Mouse (Mus musculus) thymus, postnatal 25 days (tissue): ENCODE measurements around the gene Lcn4.

Source experiments
- DNase-seq: peaks from one replicate; pipeline ENCODE4 v3.0.0; 2022

The Lcn4 gene

DNA sequence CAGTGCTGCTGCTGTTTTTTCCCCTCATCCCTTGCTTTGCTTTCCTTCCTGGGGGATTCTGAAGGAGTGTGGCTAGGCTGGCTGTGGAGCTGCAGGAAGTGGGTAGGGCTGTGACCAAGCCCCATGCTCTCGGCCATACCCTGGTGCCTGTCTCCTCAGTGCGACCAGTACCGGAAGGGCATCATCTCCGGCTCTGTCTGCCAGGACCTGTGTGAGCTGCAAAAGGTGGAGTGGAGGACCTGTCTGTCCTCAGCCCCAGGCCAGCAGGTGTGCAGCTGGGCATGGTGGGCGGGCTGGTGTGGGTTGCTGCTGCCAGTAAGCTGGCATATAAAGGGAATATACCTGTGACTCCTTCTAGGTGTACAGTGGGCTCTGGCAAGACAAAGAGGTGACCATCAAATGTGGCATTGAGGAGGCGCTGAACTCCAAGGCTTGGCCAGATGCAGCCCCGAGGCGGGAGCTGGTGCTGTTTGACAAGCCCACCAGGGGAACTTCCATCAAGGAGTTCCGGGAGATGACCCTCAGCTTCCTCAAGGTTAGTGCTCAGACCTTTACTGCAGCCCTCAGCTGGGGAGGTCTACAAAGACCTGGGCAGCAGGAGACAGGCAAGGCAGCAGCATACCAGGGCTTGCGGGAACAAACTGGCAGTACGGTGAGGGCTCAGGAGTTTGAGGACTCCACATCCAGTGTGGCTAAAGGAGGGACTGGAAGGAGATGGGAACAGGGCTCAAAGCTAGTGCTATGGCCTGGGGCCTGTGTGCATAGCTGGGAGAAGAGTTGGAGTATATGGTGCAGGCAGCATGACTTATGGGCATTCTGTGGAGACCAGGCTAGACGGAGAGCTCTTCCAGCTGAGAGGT lies 36.2 kb downstream of the Lcn4 start:
- DNase-seq, result no peak

DNA sequence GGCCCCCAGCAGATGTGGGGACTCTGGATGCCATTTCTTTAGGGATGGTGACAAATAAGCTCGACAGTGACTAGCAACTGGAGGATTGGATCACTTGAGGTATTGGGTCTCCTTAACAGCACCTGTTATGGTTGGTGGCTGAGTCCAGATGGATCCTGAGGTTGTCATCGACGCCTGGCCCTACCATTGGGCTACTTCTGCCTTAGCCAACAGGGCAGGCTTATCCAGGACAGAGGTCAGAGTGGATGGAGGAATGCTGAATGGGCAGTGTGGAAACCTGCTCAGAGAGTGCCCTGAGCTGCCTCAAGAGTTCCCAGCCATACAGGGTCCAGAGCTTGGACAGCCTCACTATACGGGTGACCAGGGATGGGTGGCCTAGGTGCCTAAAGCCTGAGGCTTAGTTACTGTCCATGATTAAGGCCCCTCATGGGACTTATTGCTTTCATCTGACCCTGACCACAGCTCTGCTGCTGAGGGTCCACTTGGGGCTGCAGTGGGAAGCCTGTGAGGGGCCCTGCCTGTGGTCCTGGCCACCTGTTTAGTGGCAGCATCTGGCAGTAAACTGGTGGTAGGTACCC lies 37.0 kb downstream of the Lcn4 start:
- no peak for DNase-seq

DNA sequence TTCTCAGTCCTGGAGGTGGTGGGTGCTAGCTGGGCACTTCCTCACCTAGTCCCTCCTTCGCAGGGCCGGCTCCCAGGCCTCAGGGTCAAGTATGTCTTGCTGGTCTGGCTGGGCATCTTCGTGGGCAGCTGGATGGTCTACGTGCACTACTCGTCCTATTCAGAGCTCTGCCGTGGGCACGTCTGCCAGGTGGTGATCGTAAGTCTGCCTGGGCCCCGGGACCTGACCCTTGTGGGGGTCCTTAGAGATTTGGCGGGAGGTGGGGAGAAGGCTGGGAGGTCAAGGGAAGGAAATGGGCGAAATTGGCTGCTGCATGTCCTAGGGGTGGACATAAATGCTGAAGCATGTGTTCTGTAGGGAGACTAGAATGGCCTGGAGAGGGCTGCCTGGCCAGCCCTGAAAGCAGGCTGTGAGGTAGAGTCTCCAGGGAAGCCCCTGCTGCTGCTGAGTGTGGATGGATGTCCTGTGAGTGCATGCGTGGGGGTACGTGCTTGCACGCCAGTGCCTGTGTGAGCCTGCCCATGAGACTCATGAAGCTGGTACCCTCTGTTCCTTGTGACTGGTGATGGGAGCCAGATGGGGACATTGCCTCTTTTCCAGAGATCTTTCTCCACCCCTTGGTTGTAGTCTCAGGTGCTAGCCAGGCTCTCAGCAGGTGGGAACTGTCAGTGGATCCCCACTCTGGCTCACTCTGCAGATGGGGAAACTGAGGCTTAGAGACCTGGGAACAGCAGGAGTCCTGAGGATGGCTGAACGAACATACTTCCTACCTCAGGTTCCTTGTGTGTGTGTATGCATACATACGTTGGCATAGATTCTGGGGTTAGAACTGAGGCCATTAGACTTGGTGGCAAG lies 38.3 kb downstream of the Lcn4 start:
- DNase-seq, result no peak

DNA sequence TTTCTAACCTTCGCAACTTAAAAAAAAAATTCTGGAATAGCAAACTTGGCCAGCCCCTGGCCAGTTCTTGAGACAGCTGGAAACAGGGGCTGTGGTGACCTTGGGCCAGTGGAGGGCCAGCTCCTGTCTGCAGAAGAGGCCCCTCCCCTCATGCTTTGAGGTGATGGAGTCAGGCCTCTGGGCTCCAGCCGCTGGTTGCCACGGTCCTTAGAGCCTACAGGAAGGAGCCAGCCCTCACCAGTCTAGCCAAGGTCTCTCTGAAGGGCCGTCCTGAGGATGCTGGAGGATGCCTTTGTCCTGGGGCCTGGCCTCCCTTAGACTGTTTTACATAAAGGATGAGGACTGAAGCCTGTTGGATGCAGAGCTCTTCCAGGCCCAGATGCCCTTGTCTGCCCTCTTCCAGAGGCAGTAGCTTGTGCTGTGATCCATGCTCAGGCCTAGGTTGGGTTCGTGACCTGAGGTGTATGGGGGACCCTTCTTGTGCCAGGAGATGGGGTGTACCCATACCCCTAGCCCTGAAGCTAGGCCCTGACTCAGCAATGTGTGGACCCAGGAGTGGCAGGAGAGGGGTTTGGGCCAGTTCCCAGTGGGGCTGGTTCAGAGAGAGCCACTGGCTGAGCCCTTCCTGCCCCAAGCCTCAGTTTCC lies 42.2 kb downstream of the Lcn4 start:
- DNase-seq, result no peak

DNA sequence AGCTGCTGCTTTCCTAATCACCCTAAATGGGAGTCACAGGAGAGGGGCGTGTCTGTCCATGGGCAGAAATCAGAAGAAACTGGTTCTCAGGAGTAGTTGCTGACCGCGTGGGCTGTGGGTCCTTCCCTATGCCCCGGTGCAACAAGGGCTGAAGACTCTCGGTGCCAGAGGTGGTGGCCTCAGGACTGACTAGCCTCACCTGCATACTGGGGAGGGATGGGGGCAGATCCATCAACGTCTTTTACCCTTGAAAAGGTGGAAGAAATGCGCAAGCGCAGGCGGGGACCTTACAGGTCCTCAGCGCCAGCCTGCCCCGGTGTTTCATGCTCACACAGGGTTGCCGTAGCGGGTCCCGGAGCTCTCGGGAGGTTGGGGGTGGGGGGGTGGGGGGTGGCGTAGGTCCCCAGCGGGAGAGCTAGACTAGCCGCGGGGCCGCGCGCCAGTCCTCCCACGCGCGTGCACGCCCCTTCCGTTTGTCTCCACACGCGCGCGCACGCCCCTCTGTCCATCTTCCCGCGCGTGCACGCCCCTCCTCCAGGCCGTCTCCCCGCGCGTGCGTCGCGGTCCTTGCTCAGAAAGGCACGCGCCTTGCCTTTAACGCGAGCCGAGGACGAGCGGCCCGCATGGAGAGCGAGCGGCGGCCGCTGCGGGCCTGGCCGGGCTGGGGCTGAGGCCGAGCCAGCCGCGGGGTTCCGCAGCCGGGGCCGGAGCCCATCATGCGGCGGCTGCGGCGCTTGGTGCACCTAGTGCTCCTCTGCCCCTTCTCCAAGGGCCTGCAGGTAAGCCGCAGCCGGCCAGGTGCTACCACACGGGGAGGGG lies 43.0 kb downstream of the Lcn4 start, which contains the start of gene Fam69b:
Fam69b (plus strand) TSS at position 537 of the 819 bp plus-strand sequence.
- peak; percentile 79 for DNase-seq

DNA sequence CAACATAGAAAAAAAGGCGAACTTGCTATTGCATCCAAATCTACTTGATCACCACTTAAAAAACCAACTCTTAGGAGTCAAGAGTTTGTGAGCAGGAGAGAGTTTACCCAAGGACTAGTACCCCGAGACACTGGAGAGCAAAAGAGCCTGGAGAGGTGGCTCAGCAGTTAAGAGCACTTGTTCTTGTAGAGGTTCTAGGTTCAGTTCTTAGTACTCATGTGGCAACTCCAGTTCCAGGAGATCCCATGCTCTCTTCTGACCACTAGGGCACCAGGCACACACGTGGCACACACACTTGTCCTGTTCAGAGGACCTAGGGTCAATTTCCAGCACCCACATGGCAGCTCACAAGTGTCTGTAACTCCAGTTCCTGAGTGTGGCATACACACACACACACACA lies 45.0 kb downstream of the Lcn4 start:
- DNase-seq, result no peak

DNA sequence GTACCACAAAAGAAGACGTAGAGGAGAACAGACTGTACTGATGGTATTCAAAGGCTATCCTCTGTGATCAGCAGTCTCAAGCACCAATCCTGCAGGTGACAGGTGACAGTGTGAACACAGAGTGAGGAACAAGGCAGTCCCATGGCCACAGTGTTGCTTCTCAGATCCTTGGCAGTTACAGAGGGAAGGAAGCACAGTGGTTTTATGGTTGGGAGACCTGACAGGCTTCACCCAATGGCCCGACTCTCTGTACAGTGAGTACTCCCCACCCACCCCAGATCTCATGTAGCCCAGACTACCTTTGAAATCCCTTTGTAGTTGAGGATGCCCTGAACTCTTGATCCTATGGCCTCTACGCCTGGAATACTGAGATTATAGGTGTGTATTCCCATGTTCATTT lies 45.7 kb downstream of the Lcn4 start:
- no peak for DNase-seq

DNA sequence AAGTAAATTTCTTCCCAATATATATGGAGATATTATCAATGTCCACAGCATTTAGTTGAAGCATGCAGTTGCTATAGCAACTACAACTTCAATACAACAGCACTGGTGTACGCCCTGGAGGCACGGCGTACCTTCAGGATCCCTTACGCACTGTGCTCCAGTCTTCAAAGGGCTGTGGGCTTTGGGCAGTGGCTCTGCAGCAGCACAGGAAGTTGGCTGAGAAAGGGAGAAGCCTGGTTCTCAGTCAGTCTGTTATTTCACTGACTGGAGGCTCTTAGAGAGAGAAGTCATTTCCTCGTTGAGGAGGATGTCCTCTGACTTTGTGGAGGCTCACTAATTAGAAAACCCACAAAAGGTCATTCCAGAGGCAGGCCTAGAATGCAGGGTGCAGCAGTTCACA lies 48.1 kb downstream of the Lcn4 start:
- no peak for DNase-seq

DNA sequence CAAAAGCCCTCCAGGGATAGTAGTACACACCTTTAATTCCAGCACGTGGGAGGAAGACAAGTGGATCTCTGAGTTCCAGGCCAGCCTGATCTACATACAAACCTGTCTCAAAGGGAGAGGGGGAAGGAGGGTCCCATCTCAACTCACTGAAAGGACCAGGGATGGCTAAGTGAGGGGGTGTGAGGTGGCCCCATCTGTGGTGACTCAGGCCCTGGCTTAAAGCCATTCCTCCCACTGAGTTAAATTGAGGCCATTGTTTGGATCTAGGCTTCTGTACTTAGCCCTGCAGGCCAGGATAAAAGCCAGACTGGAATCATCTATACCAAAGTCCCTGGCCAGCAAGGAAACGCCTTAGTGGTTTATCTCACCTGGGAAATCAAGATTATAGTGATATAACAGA lies 49.8 kb downstream of the Lcn4 start:
- DNase-seq, result no peak

DNA sequence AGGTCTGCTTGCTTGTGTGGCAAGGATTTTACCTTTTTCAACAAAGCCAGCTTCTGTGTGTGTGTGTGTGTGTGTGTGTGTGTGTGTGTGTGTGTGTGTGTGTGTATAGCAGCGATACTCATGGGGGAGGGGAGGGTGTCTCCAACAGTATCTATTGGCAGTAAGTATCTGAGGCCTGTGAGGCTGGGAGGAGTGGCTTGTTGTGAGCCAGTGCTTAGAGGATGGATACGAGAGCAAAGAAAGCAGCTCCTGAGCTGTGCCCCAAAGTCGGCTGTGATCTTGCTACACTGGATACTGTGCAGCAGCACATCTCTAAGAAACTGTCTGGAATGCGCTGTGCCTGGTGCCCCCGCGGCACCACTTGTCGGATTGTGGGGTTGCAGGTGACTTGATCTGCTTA lies 53.2 kb downstream of the Lcn4 start:
- DNase-seq, result no peak
